Mouse (Mus musculus): Measurements from ENCODE around the gene Cbx1.
"Not testable (repeated sequence)": the region's sequence is repeated elsewhere in the genome, so short reads cannot be mapped to it uniquely, and the experiment has no call there.

Cbx1 gene

GRCm38 (mm10) chr11:96776068-96776467 is 12.9 kb upstream of the Cbx1 start:
- no peak for DNase-seq

- DNase-seq = peak; percentile 98
Observed at GRCm38 (mm10) chr11:96776968-96777962, 11.7 kb upstream of the Cbx1 start, which contains the start of gene Snx11. Gene Snx11 (minus strand): TSS chr11:96777559.

- not testable (repeated sequence) for DNase-seq
Observed at GRCm38 (mm10) chr11:96778061-96778627, 10.8 kb upstream of the Cbx1 start.

- no peak for DNase-seq
Observed at GRCm38 (mm10) chr11:96780306-96780705, 8.6 kb upstream of the Cbx1 start.

GRCm38 (mm10) chr11:96781425-96781824 is 7.5 kb upstream of the Cbx1 start:
- no peak for DNase-seq

- DNase-seq = peak; percentile 79
Observed at GRCm38 (mm10) chr11:96784847-96785246, 4.1 kb upstream of the Cbx1 start.

GRCm38 (mm10) chr11:96786731-96787450 is 2.0 kb upstream of the Cbx1 start:
- no peak for DNase-seq

GRCm38 (mm10) chr11:96789990-96790389 is 1.1 kb downstream of the Cbx1 start:
- peak; percentile 43 for DNase-seq

- DNase-seq = no peak
Observed at GRCm38 (mm10) chr11:96790681-96791080, 1.8 kb downstream of the Cbx1 start.

- no peak for DNase-seq
Observed at GRCm38 (mm10) chr11:96795491-96795890, 6.6 kb downstream of the Cbx1 start.

- no peak for DNase-seq
Observed at GRCm38 (mm10) chr11:96796081-96796480, 7.2 kb downstream of the Cbx1 start.

GRCm38 (mm10) chr11:96796586-96796985 is 7.7 kb downstream of the Cbx1 start:
- DNase-seq = no peak

GRCm38 (mm10) chr11:96799511-96799910 is 10.6 kb downstream of the Cbx1 start:
- no peak for DNase-seq

- no peak for DNase-seq
Observed at GRCm38 (mm10) chr11:96805606-96806005, 16.7 kb downstream of the Cbx1 start.

- peak; percentile 18 for DNase-seq
Observed at GRCm38 (mm10) chr11:96808066-96808465, 19.1 kb downstream of the Cbx1 start.

GRCm38 (mm10) chr11:96809562-96810235 is 20.8 kb downstream of the Cbx1 start:
- no peak for DNase-seq

- DNase-seq = not testable (repeated sequence)
Observed at GRCm38 (mm10) chr11:96811188-96811587, 22.3 kb downstream of the Cbx1 start.

GRCm38 (mm10) chr11:96813455-96813854 is 24.5 kb downstream of the Cbx1 start:
- DNase-seq = no peak

GRCm38 (mm10) chr11:96813920-96814319 is 25.0 kb downstream of the Cbx1 start:
- DNase-seq = no peak

GRCm38 (mm10) chr11:96814443-96814842 is 25.5 kb downstream of the Cbx1 start:
- DNase-seq = no peak

- no peak for DNase-seq
Observed at GRCm38 (mm10) chr11:96815895-96816294, 27.0 kb downstream of the Cbx1 start.

- no peak for DNase-seq
Observed at GRCm38 (mm10) chr11:96816494-96816893, 27.6 kb downstream of the Cbx1 start.

- no peak for DNase-seq
Observed at GRCm38 (mm10) chr11:96816979-96817378, 28.1 kb downstream of the Cbx1 start.
